Mouse (Mus musculus) inflammation-experienced regulatory T-cells, adult 6 months (primary cell): ENCODE results near the gene Tspan5. TPM values are rescaled to one million over a fixed set of nuclear protein-coding genes. Genes with fewer than 3 reads are reported as not detected.

ENCODE experiments used
- ATAC-seq: one replicate; pipeline ENCODE4 v1.8.0; 2017
- polyA plus RNA-seq, 3 experiments: library from polyadenylated mRNA; unstranded; fragments of 100-300 nt; shearing (Covaris generic); gene quantifications; one replicate each; pipeline ENCODE4 v1.2.1; 2017

Gene Tspan5
- polyA plus RNA-seq, 3 experiments from 2014 or later = 4.1 to 11.4 (median 8.2) TPM

DNA sequence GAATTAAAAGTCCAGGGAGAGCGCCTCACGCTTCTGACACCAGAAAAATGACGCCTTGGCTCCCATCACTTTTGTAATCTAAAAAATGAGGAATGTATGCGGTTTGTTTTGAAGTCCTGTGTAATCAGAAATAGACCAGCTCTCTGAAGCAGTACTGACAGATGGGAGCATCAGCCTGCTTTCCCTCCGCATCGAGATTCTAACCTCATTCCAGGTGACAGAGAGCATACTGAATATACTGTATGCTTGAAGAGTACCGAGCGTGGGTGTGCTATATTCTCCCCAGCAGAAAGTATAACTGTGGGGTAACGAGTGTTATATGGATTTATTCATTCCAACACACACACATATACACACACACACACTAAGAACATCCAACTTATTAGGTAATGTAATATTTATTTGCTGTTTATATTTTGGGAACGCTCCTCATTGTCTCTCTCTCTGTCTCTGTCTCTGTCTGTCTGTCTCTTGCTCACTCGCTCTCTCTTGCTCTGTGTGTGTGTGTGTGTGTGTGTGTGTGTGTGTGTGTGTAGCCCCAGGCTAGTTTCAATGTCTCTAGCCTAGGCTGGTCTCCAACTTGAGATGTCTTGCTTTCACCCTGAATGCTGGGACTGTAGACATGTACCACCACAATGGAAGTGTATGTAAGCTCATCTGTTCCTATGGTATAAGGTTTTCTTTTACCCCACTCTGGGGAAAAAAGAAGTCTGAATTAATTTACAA lies 139.2 kb downstream of the Tspan5 start:
- no peak for ATAC-seq

GRCm38 (mm10) chr3:138881725-138882347 lies 139.8 kb downstream of the Tspan5 start:
- ATAC-seq = no peak

GRCm38 (mm10) chr3:138886121-138886520 lies 144.1 kb downstream of the Tspan5 start:
- no peak for ATAC-seq

GRCm38 (mm10) chr3:138889214-138889613 lies 147.2 kb downstream of the Tspan5 start:
- no peak for ATAC-seq

DNA sequence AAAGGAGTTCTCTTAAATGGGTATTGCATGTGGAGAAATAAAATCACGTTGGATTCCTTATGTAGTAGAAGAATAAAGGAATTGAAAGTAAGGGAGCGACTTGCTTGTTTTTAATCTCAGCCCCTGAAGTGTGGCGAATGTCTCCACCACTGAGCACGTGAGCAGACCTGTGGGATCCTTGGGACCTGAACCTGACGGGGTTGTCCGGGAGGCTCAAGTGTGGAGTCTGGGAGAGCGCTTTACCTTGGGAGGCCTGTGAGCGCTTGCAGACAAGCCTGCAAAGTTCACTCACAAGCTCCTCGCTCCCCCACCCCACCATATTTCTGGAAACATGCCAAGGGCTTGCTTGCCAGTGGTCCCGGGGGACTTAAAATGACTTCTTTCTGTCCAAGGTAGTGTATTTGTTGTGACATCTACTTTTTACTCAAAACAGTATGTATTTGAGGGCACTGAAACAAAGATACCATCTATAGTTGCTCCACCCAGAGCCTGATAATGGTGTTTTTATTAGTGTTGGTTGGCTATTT lies 147.8 kb downstream of the Tspan5 start:
- ATAC-seq = no peak

DNA sequence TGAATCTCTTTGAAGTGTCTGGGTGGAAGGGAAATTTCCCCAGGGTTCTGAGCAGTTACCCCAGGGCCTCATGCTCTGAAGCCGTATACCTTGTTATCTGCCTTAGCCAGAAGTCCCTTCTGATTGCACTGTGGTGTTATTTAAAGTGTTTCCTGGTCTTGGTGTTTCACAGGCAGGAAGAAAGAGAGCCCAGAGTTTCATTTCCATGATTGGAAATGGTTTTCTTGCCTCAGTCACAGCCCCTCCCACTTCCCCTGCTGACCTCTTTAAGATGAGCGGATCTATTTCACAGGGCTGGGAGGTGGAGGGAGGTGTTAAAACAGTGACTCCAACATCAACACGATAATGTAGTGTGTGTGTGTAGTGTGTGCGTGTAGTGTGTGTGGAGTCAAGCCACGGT lies 151.5 kb downstream of the Tspan5 start:
- ATAC-seq = peak; percentile 85

GRCm38 (mm10) chr3:138897500-138897899 lies 155.5 kb downstream of the Tspan5 start:
- no peak for ATAC-seq

DNA sequence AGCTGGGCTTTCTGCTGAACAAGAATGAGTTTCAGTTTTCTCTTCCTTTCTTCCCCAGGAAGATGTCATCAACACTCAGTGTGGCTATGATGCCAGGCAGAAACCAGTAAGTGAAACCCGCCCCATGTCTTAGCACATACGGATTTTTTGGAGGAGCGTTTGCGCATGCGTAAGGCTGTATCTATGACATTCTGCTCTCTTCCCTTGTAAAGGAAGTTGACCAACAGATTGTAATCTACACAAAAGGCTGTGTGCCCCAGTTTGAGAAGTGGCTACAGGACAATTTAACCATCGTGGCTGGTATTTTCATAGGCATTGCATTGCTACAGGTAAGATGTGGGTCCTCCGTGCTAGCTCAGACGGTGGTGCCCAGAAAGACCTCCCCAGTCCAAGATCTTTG lies 156.1 kb downstream of the Tspan5 start:
- ATAC-seq = no peak

GRCm38 (mm10) chr3:138900571-138901141 lies 158.7 kb downstream of the Tspan5 start:
- no peak for ATAC-seq

- ATAC-seq = no peak
Observed at GRCm38 (mm10) chr3:138905678-138906077, 163.7 kb downstream of the Tspan5 start.

GRCm38 (mm10) chr3:138906112-138906880 lies 164.3 kb downstream of the Tspan5 start:
- ATAC-seq = peak; percentile 73

GRCm38 (mm10) chr3:138909313-138909712 lies 167.3 kb downstream of the Tspan5 start:
- ATAC-seq = no peak

GRCm38 (mm10) chr3:138912504-138912903 lies 170.5 kb downstream of the Tspan5 start:
- ATAC-seq = no peak

DNA sequence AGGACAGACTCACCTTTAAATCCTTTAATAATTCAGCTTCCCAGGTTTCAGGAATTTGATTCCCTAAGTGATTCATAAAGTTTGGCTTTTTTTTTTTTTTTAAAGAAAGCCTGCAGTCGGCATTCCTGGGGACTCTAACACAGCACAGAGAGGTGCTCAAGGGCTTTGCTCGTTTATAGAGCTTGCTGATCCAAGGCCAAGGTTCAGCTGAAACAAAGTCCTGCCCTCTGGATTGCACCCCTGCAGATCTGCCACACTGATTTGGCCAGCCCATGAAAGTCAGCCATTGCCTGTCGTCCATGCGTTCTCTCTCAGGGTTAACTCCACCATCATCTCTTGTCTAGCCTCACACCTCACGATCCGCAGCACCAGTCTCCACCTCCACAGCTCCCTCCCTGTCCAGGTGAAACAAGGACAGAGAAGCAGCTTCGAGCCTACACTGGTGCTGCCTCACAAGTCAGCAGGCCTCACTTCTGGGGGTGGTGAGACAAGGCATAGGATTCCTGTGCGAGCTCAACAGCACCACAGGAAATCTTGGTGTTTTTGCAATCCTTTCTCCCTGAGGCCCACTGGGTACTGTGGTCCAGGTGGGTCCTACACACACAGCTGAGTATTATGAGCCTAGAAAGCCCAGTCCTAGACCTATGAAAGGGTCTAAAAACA lies 172.8 kb downstream of the Tspan5 start:
- ATAC-seq = no peak

GRCm38 (mm10) chr3:138916591-138916990 lies 174.6 kb downstream of the Tspan5 start:
- ATAC-seq = no peak

DNA sequence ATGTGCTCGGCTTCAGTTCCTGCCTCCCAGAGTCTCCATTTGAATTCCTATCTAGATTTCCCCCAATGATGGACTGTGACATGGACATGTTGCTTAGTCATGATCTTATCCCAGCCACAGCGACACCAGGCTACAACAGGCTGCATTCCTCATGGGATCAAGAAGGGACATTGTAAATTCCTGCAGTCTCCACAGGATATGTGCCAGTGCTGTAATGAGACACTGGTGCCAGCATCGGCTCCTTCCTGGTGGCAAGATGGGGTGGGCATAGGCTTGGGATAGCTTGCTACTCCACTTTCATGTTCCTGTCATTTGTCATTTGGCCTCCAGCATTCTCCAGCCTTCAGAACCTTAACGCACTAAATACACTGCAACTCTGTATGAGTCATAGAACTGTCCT lies 175.0 kb downstream of the Tspan5 start:
- ATAC-seq = no peak

- no peak for ATAC-seq
Observed at GRCm38 (mm10) chr3:138918241-138918640, 176.2 kb downstream of the Tspan5 start.

- no peak for ATAC-seq
Observed at GRCm38 (mm10) chr3:138926161-138926560, 184.2 kb downstream of the Tspan5 start.

GRCm38 (mm10) chr3:138927437-138927836 lies 185.4 kb downstream of the Tspan5 start:
- ATAC-seq = no peak

DNA sequence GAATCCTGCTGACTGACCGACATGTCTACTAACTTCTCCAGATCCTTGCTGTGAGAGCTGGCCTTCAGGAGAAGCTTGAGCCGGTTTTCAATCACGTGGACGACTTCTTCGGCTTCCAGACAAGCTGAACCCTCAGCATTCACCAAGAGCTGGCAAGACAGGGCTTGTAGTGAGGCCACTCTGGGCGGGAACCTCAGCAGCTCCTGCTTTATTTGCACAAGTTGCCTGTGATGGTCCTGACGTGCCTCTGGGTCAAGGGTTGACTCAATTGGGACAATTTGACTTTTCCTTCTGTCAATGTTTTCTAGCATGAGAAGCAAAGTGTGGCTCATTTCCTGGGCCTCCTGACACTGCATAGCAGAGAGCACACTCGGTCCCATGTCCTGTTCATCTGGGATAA lies 194.8 kb downstream of the Tspan5 start:
- no peak for ATAC-seq

GRCm38 (mm10) chr3:138937241-138937640 lies 195.2 kb downstream of the Tspan5 start:
- ATAC-seq = no peak

GRCm38 (mm10) chr3:138941604-138942003 lies 199.6 kb downstream of the Tspan5 start:
- ATAC-seq = no peak
